In the genomic region with DNA sequence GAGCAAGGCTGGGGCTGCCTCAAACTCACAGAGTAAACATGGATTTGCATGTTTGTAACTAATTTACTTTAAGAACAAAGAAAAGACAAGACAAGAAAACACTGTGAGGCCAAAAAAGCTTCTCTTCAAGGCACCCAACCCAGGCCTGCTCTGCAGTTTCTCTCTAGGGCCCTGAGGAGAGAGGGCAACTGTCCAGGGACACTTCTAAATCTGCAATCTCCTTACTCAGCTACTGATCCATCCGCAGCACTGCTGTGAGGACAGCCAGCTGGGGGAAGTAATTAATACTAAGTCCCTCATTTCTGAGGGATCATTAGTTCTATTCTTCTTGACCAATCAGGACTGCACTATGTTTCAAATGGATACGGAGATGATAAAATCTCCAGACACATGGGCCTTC, we compare ENCODE assay signal across 19 mouse cellular contexts. TPM values are rescaled to one million over a fixed set of nuclear protein-coding genes. Genes with fewer than 3 reads are reported as not detected.
A peak's percentile ranks its signal among the peaks of the same experiment; 100 is the strongest.
DNase-seq lines count a peak whose midpoint lies in the region; ATAC-seq lines count a peak whose summit lies in the region.
"Had no signal": no experiment of that assay in that cellular context is flagged by ENCODE, and none has a peak within 500 bp of the region (broad histone marks: within the 10 kb centered on the region; RNA-seq: fewer than 3 reads in every experiment).

No protein-coding gene starts in this region.

- no peaks in the 10 kb centered on the region for H3K4me1 ChIP-seq in heart, embryonic 11.5 days (ENCODE audit: control insufficient read depth, insufficient read depth, low read length)
- no peaks in the 10 kb centered on the region for H3K4me1 ChIP-seq in lung, embryonic 16.5 days (replicated peaks; ENCODE audit: control insufficient read depth, insufficient read depth, low read length)
- H3K4me1 ChIP-seq: embryonic facial prominence, embryonic 10.5 days; hindbrain, embryonic 12.5 days had no signal

- ATAC-seq in heart, embryonic 11.5 days (replicated peaks; ENCODE audit: insufficient number of reproducible peaks, low FRiP score, low TSS enrichment) = no peak
- 0 out of 2 replicates have a peak, but pooled peaks have one; percentile 58 for ATAC-seq in lung, embryonic 16.5 days (ENCODE audit: low read depth)
- ATAC-seq: forebrain, embryonic 13.5 days; forebrain, postnatal 0 days; hindbrain, embryonic 16.5 days; inflammation-experienced regulatory T-cells, adult 6 months had no signal

- no peak overlapping the region for H3K27ac ChIP-seq in heart, embryonic 11.5 days (ENCODE audit: low read depth, low read length)
- H3K27ac ChIP-seq in lung, embryonic 16.5 days (ENCODE audit: low read length) = no peak overlapping the region
- H3K27ac ChIP-seq: embryonic facial prominence, embryonic 10.5 days; forebrain, embryonic 13.5 days; hindbrain, embryonic 12.5 days had no signal

- H3K36me3 ChIP-seq in heart, embryonic 11.5 days (ENCODE audit: control insufficient read depth, insufficient read depth, low read length) = 0 out of 2 replicates have a peak, but pooled peaks cover 2% of the 10 kb centered on the region
- peaks cover 16% of the 10 kb centered on the region for H3K36me3 ChIP-seq in lung, embryonic 16.5 days (ENCODE audit: control insufficient read depth, insufficient read depth, low read length)

- H3K9ac ChIP-seq in heart, embryonic 11.5 days (ENCODE audit: low read depth, low read length) = no peak overlapping the region
- no peak overlapping the region for H3K9ac ChIP-seq in lung, embryonic 16.5 days (ENCODE audit: low read length)
- H3K9ac ChIP-seq: forebrain, embryonic 13.5 days; forebrain, postnatal 0 days; heart, embryonic 13.5 days; hindbrain, embryonic 12.5 days had no signal

- H3K4me2 ChIP-seq in heart, embryonic 11.5 days = no peak overlapping the region
- no peak overlapping the region for H3K4me2 ChIP-seq in lung, embryonic 16.5 days (ENCODE audit: low read depth, low read length)
- H3K4me2 ChIP-seq: forebrain, embryonic 13.5 days; heart, embryonic 13.5 days; hindbrain, embryonic 12.5 days had no signal

- peak; percentile 84 for DNase-seq in heart, adult 11 months
- no peak for DNase-seq in lung, postnatal 14 days
- DNase-seq in retina, postnatal 1 day = peak; percentile 45
- DNase-seq in retina, embryonic 14.5 days (ENCODE audit: low spot score) = no peak
- no peak for DNase-seq in right cerebral cortex, postnatal 10 days (ENCODE audit: low spot score in 2 of 2)
- DNase-seq: adrenal gland, adult 2 months; adrenal gland, postnatal 25 days; cerebellum, adult 2 months; cerebellum, postnatal 10 days; forebrain, postnatal 0 days; heart, postnatal 36 days had no signal

- H3K27me3 ChIP-seq in heart, embryonic 11.5 days (ENCODE audit: control insufficient read depth, insufficient read depth, low read length) = no peaks in the 10 kb centered on the region
- H3K27me3 ChIP-seq in lung, embryonic 16.5 days (ENCODE audit: control insufficient read depth, insufficient read depth, low read depth, low read length) = no peaks in the 10 kb centered on the region
- H3K27me3 ChIP-seq: forebrain, embryonic 13.5 days; heart, embryonic 13.5 days; hindbrain, embryonic 12.5 days had no signal

- no peak overlapping the region for H3K4me3 ChIP-seq in heart, embryonic 11.5 days (ENCODE audit: low read depth, low read length)
- no peak overlapping the region for H3K4me3 ChIP-seq in lung, embryonic 16.5 days (ENCODE audit: low read length)
- H3K4me3 ChIP-seq: embryonic facial prominence, embryonic 10.5 days; forebrain, embryonic 13.5 days; heart, embryonic 13.5 days; hindbrain, embryonic 12.5 days had no signal

- 85% methylated on average over 2 of the region's 2 CpGs for WGBS in heart, embryonic 11.5 days (ENCODE audit: insufficient replicate concordance)
- WGBS in lung, embryonic 16.5 days = 65% methylated on average over 2 of the region's 2 CpGs

- H3K9me3 ChIP-seq in heart, embryonic 11.5 days (replicated peaks; ENCODE audit: control insufficient read depth, low read length) = no peaks in the 10 kb centered on the region
- H3K9me3 ChIP-seq in lung, embryonic 16.5 days (ENCODE audit: control insufficient read depth, low read length) = no peaks in the 10 kb centered on the region
- H3K9me3 ChIP-seq: embryonic facial prominence, embryonic 10.5 days; forebrain, embryonic 13.5 days; heart, embryonic 13.5 days; hindbrain, embryonic 12.5 days had no signal

RNA-seq across cellular contexts. Expression of a gene that starts 12.5 kb away (rescaled TPM):
- polyA plus RNA-seq in heart, embryonic 11.5 days (2014; fragmentation: Nextera tagmentation; extraction: Ambion mirVana) = 60.4 and 63.3 TPM in 2 replicates
- 102 and 106 TPM in 2 replicates for polyA plus RNA-seq in lung, embryonic 16.5 days (2015; fragmentation: Nextera tagmentation; extraction: Ambion mirVana)

Comparison
In these comparisons a context has a peak if more than half of its experiments do, and no peak if none do; other contexts are left out.
1. DNase-seq: peak in heart, adult 11 months (single experiment) and retina, postnatal 1 day (single experiment); none in lung, postnatal 14 days (single experiment), retina, embryonic 14.5 days (single experiment) and right cerebral cortex, postnatal 10 days (0 of 2).